Mouse (Mus musculus): ENCODE results near the gene Olfr1424. TPM values are rescaled to one million over a fixed set of nuclear protein-coding genes. Genes with fewer than 3 reads are reported as not detected.

The Olfr1424 gene
- polyA plus RNA-seq, 3 experiments from 2014 or later = not detected

Other genes with a start within 250 kb of the Olfr1424 start
- gene Stx3, start 243.3 kb downstream of the Olfr1424 start, polyA plus RNA-seq (2017; shearing (Covaris generic)) = 1 to 10 TPM; 2.1 to 3.3 (median 3.2) TPM
- gene Olfr1417, start 223.5 kb downstream of the Olfr1424 start, polyA plus RNA-seq (2017; shearing (Covaris generic)) = not detected
- not detected for gene Olfr1418, start 201.6 kb downstream of the Olfr1424 start, polyA plus RNA-seq (2017; shearing (Covaris generic))
- gene Olfr1419, start 187.6 kb downstream of the Olfr1424 start, polyA plus RNA-seq (2017; shearing (Covaris generic)) = not detected
- under 1 TPM in 1 of 3 experiments, not detected in 2; 0.31 TPM for gene Olfr1420, start 176.1 kb downstream of the Olfr1424 start, polyA plus RNA-seq (2017; shearing (Covaris generic))
- 10 to 100 TPM; 15.0 to 18.6 (median 17.1) TPM for gene Patl1, start 150.3 kb downstream of the Olfr1424 start, polyA plus RNA-seq (2017; shearing (Covaris generic))
- 1 to 10 TPM; 7.1 to 8.4 (median 8.3) TPM for gene Osbp, start 96.7 kb downstream of the Olfr1424 start, polyA plus RNA-seq (2017; shearing (Covaris generic))
- gene Olfr1423, start 21.4 kb downstream of the Olfr1424 start, polyA plus RNA-seq (2017; shearing (Covaris generic)) = under 1 TPM in 1 of 3 experiments, not detected in 2; 0.16 TPM
- gene Olfr1425, start 15.0 kb upstream of the Olfr1424 start, polyA plus RNA-seq (2017; shearing (Covaris generic)) = not detected
- not detected for gene Olfr1426, start 29.3 kb upstream of the Olfr1424 start, polyA plus RNA-seq (2017; shearing (Covaris generic))
- not detected for gene Olfr1427, start 40.7 kb upstream of the Olfr1424 start, polyA plus RNA-seq (2017; shearing (Covaris generic))
- not detected for gene Olfr1428, start 53.2 kb upstream of the Olfr1424 start, polyA plus RNA-seq (2017; shearing (Covaris generic))
- gene Olfr76, start 60.5 kb upstream of the Olfr1424 start, polyA plus RNA-seq (2017; shearing (Covaris generic)) = under 1 TPM in 1 of 3 experiments, not detected in 2; 0.21 TPM
- under 1 TPM in 1 of 3 experiments, not detected in 2; 0.20 TPM for gene Olfr1555-ps1, start 107.4 kb upstream of the Olfr1424 start, polyA plus RNA-seq (2017; shearing (Covaris generic))
- not detected for gene Olfr1431, start 138.0 kb upstream of the Olfr1424 start, polyA plus RNA-seq (2017; shearing (Covaris generic))
- not detected for gene Olfr1432, start 169.9 kb upstream of the Olfr1424 start, polyA plus RNA-seq (2017; shearing (Covaris generic))
- gene Olfr262, start 179.0 kb upstream of the Olfr1424 start, polyA plus RNA-seq (2017; shearing (Covaris generic)) = not detected
- not detected for gene Olfr235, start 198.3 kb upstream of the Olfr1424 start, polyA plus RNA-seq (2017; shearing (Covaris generic))
- not detected for gene Olfr1434, start 217.2 kb upstream of the Olfr1424 start, polyA plus RNA-seq (2017; shearing (Covaris generic))
- not detected for gene Olfr1436, start 236.4 kb upstream of the Olfr1424 start, polyA plus RNA-seq (2017; shearing (Covaris generic))

Measured in inflammation-experienced regulatory T-cells, adult 6 months (primary cell).